Mouse (Mus musculus): Measurements from ENCODE around the gene Snd1.

GRCm38 (mm10) chr6:28947254-28947653 lies 472.3 kb downstream of the Snd1 start:
- TF ChIP-seq CTCF (IDR thresholded peaks at IDR 0.05; ENCODE audit: low read depth, low read length) (no peak), POLR2AphosphoS5 (IDR thresholded peaks at IDR 0.05; ENCODE audit: insufficient replicate concordance, low read depth, low read length) (no peak)

All from G1E (cell line).